Mouse (Mus musculus) heart, adult 2 months (tissue): ENCODE results near the gene Rpl13a. TPM values are rescaled to one million over a fixed set of nuclear protein-coding genes. Genes with fewer than 3 reads are reported as not detected.

Experiments used
- DNase-seq, 2 experiments: peaks; one replicate each; pipeline ENCODE4 v3.0.0; 2021
- H3K27ac ChIP-seq: fragments of 200-600 bp; 2 replicates; pipeline ENCODE4 v1.8.1; 2022
- H3K27me3 ChIP-seq: fragments of 200-500 bp; 2 replicates; pipeline ENCODE4 v1.6.1; 2012; ENCODE audit warnings: mild to moderate bottlenecking, low read length, inconsistent platforms, mixed read lengths; ENCODE audit not compliant: control insufficient read depth, insufficient read depth
- H3K36me3 ChIP-seq: fragments of 200-500 bp; 2 replicates; pipeline ENCODE4 v1.6.1; 2012; ENCODE audit warnings: low read length, inconsistent platforms; ENCODE audit not compliant: control insufficient read depth, insufficient read depth
- H3K4me1 ChIP-seq: fragments of 200-500 bp; 2 replicates; pipeline ENCODE4 v1.6.1; 2011; ENCODE audit warnings: low read length; ENCODE audit not compliant: control insufficient read depth, insufficient read depth
- H3K4me3 ChIP-seq: fragments of 200-600 bp; 2 replicates; pipeline ENCODE4 v1.8.1; 2022
- H3K79me2 ChIP-seq: fragments of 200-500 bp; replicated peaks from 2 replicates; pipeline ENCODE4 v1.6.1; 2012; ENCODE audit warnings: mild to moderate bottlenecking, inconsistent platforms, low read length, moderate library complexity, mixed read lengths; ENCODE audit not compliant: control insufficient read depth, insufficient read depth
- H3K9ac ChIP-seq: fragments of 200-500 bp; 2 replicates; pipeline ENCODE4 v1.6.1; 2012; ENCODE audit warnings: low read depth, mild to moderate bottlenecking, control low read depth, inconsistent platforms, low read length, mixed read lengths
- CTCF ChIP-seq: fragments of 200-600 bp; IDR thresholded peaks from 2 replicates; pipeline ENCODE4 v1.8.1; 2022; ENCODE audit warnings: antibody characterized with exemption, mild to moderate bottlenecking, moderate library complexity
- EP300 ChIP-seq: fragments of 200-500 bp; IDR thresholded peaks from 2 replicates; pipeline ENCODE4 v1.6.1; 2011; ENCODE audit warnings: low read depth, low read length, control low read depth; ENCODE audit not compliant: insufficient read depth
- POLR2A ChIP-seq: fragments of 200-500 bp; IDR thresholded peaks from 2 replicates; pipeline ENCODE4 v1.6.1; 2011; ENCODE audit warnings: mild to moderate bottlenecking, low read depth, low read length, control low read depth; ENCODE audit not compliant: insufficient read depth
- WGBS: fragments of 180-500 bp; shearing (Covaris S2); methylation state at CpG from one replicate; pipeline ENCODE4 v1.1.7; 2018; 5-methylcytosine and 5-hydroxymethylcytosine counted together
- intact Hi-C: fragments of 180-260 bp; cut with DNase I; formaldehyde crosslinking; loops from one replicate; pipeline ENCODE4 v1.15.1; 2025
- polyA plus RNA-seq: library from polyadenylated mRNA; depleted of rRNA; stranded (reverse); fragments of >200 nt; gene quantifications from 2 replicates; pipeline ENCODE4 v1.2.3, GENCODE M21; 2012
- total RNA-seq, 2 experiments: library from RNA; stranded (reverse); gene quantifications; 2 replicates each; pipeline ENCODE4 v1.2.3; 2021

The Rpl13a gene
- total and polyA plus RNA-seq, 3 experiments = 561 to 915 (median 659) TPM

- TF ChIP-seq CTCF (no peak), EP300 (peak; percentile 87; the same call in 1 of the 2 replicates), POLR2A (peak; percentile 59)
- intact Hi-C loops = loop anchor here (1.0 to 5.0 kb wide), 2 partner anchors 56 to 154 kb away; no protein-coding TSS in a partner anchor
These were observed 7.5 kb upstream of the Rpl13a start, which contains the start of the genes Gm45713 and Flt3l for GRCm38 (mm10) chr7:45135993-45136567. Gene Gm45713 (minus strand): TSS chr7:45136231. Gene Flt3l (minus strand): TSS chr7:45136432.

GRCm38 (mm10) chr7:45135370-45135769 lies 6.8 kb upstream of the Rpl13a start:
- H3K27ac ChIP-seq = peak overlapping the region; percentile 96
- no peaks in the 10 kb centered on the region for H3K36me3 ChIP-seq
- H3K9ac ChIP-seq = peak overlapping the region; percentile 39
- H3K79me2 ChIP-seq = no peaks in the 10 kb centered on the region
- no peak for DNase-seq
- no peaks in the 10 kb centered on the region for H3K27me3 ChIP-seq
- peak overlapping the region; percentile 69 for H3K4me3 ChIP-seq
- peaks cover 4% of the 10 kb centered on the region; the same call in 1 of the 2 replicates for H3K4me1 ChIP-seq
- no peak for TF ChIP-seq EP300
- TF ChIP-seq POLR2A = no peak
- no peak for TF ChIP-seq CTCF
- intact Hi-C loops = loop anchor here (5.0 kb wide), 1 partner anchor 153 kb away; no protein-coding TSS in a partner anchor
- 74% methylated on average over 3 of the region's 3 CpGs for WGBS

More at GRCm38 (mm10) chr7:45135993-45136567, 7.5 kb upstream of the Rpl13a start, which contains the start of the genes Gm45713 and Flt3l:
- no peaks in the 10 kb centered on the region for H3K36me3 ChIP-seq
- peak within 1 kb of the TSS; percentile 96 for H3K27ac ChIP-seq
- H3K9ac ChIP-seq = peak within 1 kb of the TSS; percentile 78
- H3K79me2 ChIP-seq = no peaks in the 10 kb centered on the region
- peak; percentile 94 to 95 for DNase-seq
- WGBS = 2% methylated on average over 28 of the region's 29 CpGs
- no peaks in the 10 kb centered on the region for H3K27me3 ChIP-seq
- peaks cover 4% of the 10 kb centered on the region; the same call in 1 of the 2 replicates for H3K4me1 ChIP-seq
- peak within 1 kb of the TSS; percentile 69 for H3K4me3 ChIP-seq

DNA sequence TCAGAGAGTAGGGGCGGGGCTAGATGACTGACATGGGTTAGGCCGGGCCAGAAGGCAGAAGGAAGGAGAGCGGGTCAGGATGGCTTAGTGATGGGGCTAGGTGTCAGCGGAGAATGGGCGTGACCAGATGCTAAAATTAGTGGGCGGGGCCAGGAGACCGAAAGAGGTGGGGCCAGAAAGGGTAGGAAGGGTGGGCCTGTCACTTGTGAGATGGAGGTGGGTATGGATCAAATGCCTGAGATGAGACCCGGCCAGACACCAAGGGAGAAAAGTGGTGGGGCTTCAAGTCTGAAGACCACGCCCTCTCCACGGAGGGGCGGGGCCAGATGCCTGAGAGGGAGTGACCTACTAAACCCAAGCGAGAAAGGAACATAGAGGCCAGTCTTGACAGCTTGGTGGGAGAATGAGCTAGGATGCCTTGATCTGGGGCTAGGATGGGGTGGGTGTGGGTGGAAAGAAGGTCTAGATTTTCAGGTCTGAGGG lies 6.0 kb upstream of the Rpl13a start:
- intact Hi-C loops = loop anchor here (5.0 kb wide), 1 partner anchor 152 kb away; no protein-coding TSS in a partner anchor
- H3K36me3 ChIP-seq = no peaks in the 10 kb centered on the region
- 37% methylated on average over 12 of the region's 12 CpGs for WGBS
- no peaks in the 10 kb centered on the region for H3K27me3 ChIP-seq
- DNase-seq = peak in 1 of 2 experiments; percentile 49
- H3K4me3 ChIP-seq = no peak overlapping the region
- no peaks in the 10 kb centered on the region for H3K79me2 ChIP-seq
- H3K9ac ChIP-seq = no peak overlapping the region
- H3K4me1 ChIP-seq = peaks cover 4% of the 10 kb centered on the region; the same call in 1 of the 2 replicates
- TF ChIP-seq POLR2A = no peak
- H3K27ac ChIP-seq = no peak overlapping the region

DNA sequence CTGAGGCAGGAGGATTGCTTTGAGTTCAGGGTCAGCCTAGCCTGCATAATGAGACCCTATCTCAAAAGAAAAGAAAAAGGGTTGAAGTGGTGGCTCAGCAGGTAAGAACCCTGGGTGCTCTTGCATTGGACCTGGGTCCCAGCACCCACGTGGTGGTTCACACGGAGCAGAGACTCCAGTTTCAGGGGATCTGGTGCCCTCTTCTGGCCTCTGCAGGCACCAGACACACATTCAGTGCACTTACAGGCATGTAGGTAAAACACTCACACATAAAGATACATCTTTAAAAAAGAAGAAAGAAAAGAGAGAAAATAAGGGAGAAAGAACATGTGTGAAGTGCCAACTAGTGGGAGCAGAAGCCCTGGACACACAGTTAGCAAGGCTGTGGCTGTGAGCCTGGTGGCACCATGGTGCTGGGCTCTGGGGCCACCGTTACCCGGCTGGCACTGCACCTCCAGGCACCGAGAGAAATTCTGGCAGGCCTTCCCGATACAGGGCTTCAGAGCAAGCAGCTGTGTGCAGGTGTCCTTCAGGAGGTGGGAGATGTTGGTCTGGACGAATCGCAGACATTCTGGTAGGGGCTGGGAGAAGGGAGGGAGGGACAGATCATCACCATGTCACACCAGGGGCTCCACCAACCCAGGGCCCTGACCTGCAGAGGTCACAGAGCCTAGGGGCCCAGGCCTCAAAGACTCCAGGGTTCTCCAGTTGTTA lies 5.0 kb upstream of the Rpl13a start:
- H3K27ac ChIP-seq = no peak overlapping the region
- TF ChIP-seq EP300 (no peak), CTCF (peak; percentile 52)
- no peak overlapping the region for H3K9ac ChIP-seq
- H3K4me1 ChIP-seq = peaks cover 5% of the 10 kb centered on the region; the same call in 1 of the 2 replicates
- no peak for DNase-seq
- 86% methylated on average over 8 of the region's 8 CpGs for WGBS
- no peaks in the 10 kb centered on the region for H3K27me3 ChIP-seq
- H3K79me2 ChIP-seq = no peaks in the 10 kb centered on the region
- H3K36me3 ChIP-seq = no peaks in the 10 kb centered on the region
- intact Hi-C loops = no loop called here
- no peak overlapping the region for H3K4me3 ChIP-seq

DNA sequence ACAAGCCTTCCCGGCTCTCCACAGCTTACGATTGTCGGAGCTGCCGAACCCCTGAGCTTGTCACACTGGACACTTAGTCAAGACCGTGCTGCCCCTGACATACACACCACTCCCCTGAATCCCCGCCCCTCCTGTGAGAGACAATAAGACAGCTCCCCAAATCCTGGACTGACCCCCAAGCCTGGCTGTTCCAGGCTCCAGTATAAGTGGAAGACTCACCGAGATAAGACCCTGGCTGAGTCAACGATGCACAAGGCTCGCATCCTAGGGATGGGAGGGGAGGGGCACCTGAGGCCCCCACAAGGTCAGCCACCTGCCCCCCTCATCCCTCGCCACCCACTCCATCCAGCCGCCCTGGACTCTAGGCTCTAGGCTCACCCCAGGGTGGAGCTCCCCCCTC lies 3.3 kb upstream of the Rpl13a start:
- TF ChIP-seq EP300 = no peak
- TF ChIP-seq CTCF = no peak
- no peak for TF ChIP-seq POLR2A
- 81% methylated on average over 11 of the region's 11 CpGs for WGBS
- H3K4me3 ChIP-seq = no peak overlapping the region
- DNase-seq = no peak
- no peak overlapping the region for H3K9ac ChIP-seq
- H3K36me3 ChIP-seq = peaks cover 7% of the 10 kb centered on the region
- H3K27ac ChIP-seq = no peak overlapping the region
- intact Hi-C loops = no loop called here
- H3K4me1 ChIP-seq = peaks cover 5% of the 10 kb centered on the region; the same call in 1 of the 2 replicates
- no peaks in the 10 kb centered on the region for H3K27me3 ChIP-seq
- no peaks in the 10 kb centered on the region; the same call in 1 of the 2 replicates for H3K79me2 ChIP-seq
